Mouse (Mus musculus): ENCODE data around the gene Dnah11.

The Dnah11 gene

DNA sequence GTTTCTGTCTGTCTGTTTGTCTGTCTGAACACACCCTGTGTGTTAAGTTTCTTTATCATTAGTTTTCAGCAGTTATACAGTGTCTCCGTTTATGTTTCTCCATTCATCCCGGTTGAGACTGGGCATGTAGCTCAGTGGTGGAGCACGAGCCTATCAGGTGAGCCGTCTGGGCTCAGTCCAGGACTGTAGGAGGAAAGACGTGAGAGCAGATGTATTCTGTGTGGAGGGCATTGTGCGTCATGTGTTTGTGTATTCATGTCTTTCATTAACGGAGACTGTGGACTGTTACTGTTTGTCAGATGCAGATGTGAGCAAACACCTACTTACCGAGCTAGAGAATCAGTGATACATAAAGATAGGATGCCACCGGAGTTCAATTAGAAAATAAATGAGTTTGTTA is 341.8 kb downstream of the Dnah11 start:
- no peak for DNase-seq

- peak; percentile 45 for DNase-seq
Observed at GRCm38 (mm10) chr12:117853316-117853715, 345.5 kb downstream of the Dnah11 start.

DNA sequence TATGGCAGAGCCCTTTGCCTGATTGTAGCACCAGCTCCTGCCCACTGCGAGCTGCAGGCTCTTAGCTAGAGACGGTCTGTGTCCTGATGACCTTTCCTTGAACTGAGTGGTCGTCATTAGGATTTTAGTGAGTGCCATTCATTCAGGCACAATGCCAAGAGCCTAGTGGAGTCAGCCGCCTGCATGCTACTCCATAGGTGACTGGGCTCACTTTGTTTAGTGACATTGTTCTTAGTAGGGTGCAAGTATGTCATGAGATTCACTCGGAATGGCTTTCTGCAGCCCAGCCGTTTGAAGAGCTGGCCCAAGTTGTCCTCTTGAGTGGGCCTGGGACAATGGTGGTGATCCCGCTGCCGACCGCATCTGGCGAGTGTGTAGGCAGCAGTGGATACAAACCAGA is 348.4 kb downstream of the Dnah11 start:
- no peak for DNase-seq

GRCm38 (mm10) chr12:117848621-117849020 is 350.2 kb downstream of the Dnah11 start:
- DNase-seq = no peak

DNA sequence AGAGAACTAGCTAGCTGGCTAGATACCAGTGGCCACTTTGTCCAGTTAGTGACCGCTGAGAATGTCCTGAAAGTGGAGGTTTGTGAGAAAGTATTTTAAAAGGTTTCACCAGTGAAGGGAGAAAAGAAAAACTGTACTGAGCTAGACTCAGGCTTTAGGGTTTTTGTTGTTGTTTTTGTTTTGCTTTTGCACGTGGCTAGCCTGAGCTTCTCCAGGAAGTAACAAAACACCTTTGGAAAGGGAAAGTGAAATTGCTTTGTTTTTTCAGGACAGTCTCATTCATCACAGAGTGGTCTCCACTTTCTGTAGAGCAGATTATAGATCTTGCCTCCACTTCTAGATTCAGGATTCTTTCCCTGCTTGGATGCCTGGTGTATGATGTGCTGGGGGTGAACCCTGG is 353.9 kb downstream of the Dnah11 start:
- no peak for DNase-seq

- no peak for DNase-seq
Observed at GRCm38 (mm10) chr12:117844075-117844408, 354.8 kb downstream of the Dnah11 start.

GRCm38 (mm10) chr12:117843302-117844074 is 355.4 kb downstream of the Dnah11 start:
- peak; percentile 76 for DNase-seq

DNA sequence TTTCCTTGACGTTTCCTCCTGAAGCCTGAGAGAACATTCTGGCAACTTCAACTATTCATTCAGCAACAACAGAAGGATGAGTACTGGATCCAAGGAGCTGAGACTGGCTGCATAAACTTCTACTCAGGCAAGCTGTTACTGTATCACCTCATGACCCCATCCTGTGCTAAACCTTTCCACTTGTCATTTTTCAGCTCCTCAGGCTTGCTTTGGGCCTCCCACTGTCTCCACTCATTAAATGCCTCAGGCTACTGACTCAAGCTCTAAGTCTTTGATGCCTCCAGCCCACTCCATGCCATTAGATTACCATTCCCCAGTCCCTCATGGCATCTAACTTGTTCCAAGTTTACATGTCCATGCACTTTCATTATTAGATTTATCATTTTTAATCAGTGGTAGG is 356.2 kb downstream of the Dnah11 start:
- DNase-seq = no peak

GRCm38 (mm10) chr12:117840705-117841104 is 358.1 kb downstream of the Dnah11 start:
- no peak for DNase-seq

GRCm38 (mm10) chr12:117837376-117837775 is 361.5 kb downstream of the Dnah11 start:
- DNase-seq = no peak

DNA sequence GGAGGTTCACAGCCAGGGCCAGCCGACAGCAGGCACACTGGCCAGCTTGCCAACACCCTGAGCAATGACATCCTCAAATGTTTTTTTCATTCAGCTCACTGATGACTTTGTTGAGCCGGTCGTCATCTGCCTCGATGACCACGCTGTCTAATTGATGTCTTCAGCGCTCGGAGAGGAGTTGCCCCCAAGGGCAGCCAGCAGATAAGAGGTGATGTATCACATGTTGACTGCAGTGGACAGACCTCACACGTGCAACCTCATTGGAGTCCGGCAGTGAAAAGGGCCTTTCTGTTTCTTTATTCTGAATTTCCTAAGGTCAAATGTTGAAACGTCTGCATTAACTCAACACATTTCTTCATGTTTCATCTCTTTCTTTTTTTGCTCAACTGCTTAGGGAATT is 363.5 kb downstream of the Dnah11 start:
- DNase-seq = no peak

- DNase-seq = no peak
Observed at GRCm38 (mm10) chr12:117834652-117835051, 364.2 kb downstream of the Dnah11 start.

DNA sequence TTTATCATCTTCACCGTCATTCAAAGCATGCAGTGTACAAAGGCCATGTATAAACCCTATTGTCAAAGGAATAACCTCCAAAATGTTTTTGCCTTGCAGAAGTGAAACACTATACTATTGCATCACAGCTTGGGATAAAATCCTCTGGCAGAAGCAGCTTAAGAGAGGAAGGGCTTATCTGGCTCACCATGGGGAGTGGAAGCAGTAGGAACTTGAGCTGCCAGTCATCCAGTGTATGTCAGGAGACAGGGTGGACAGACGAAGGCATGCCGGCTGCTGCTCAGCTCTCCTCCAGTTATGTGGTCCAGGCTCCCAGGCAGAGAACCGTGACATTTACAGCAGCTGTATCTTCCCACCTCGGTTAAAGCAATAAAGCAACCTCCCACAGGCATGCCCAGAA is 366.7 kb downstream of the Dnah11 start:
- no peak for DNase-seq

DNA sequence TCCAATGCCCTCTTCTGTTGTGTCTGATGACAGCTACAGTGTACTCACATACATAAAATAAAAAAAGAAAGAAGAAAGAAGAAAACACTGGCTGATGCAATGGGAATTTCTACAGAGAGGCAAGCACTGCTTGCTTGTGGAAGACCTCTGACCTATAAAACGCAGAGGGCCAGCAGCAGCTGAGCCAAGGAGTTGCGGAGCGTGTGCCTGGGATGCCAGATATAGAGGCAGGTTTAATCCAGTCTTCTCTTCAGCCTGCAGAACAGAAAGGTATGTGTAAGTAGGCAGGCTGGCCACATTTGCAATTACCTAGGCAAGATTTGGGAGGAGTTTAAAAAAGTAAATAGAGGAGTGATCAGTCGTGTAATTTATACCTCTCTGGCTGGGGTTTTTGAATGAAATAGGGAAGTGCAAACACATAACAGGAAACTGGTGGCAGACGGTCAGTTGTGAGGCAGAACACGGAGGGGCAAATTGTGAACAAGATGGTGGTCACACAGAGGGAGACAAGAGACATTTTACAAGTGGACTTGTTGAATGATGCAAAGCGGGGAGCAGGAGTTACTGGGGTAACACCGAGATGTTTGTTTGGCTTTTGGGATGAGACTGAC is 367.4 kb downstream of the Dnah11 start:
- DNase-seq = no peak

GRCm38 (mm10) chr12:117828350-117828749 is 370.5 kb downstream of the Dnah11 start:
- peak; percentile 33 for DNase-seq
